Mouse (Mus musculus) intestine, embryonic 16.5 days (tissue): ENCODE measurements around the gene Grk6. TPM values are rescaled to one million over a fixed set of nuclear protein-coding genes. Genes with fewer than 3 reads are reported as not detected.

Experiments
- ATAC-seq: fragments of 200-750 bp; cut with Nextera tagmentation; 2 replicates; pipeline ENCODE4 v1.8.0; 2017; ENCODE audit warnings: moderate TSS enrichment, moderate library complexity
- H3K27ac ChIP-seq: fragments of 300-500 bp; sonication (generic); 2 replicates; pipeline ENCODE4 v1.5.1; 2014; ENCODE audit warnings: mild to moderate bottlenecking, low read length
- H3K27me3 ChIP-seq: fragments of 300-500 bp; sonication (generic); replicated peaks from 2 replicates; pipeline ENCODE4 v1.6.1; 2014; ENCODE audit warnings: low read length, control low read depth, mixed read lengths; ENCODE audit not compliant: control insufficient read depth, insufficient read depth
- H3K36me3 ChIP-seq: fragments of 300-500 bp; sonication (generic); 2 replicates; pipeline ENCODE4 v1.6.1; 2014; ENCODE audit warnings: low read length, control low read depth; ENCODE audit not compliant: control insufficient read depth, insufficient read depth
- H3K4me1 ChIP-seq: fragments of 300-500 bp; sonication (generic); 2 replicates; pipeline ENCODE4 v1.6.1; 2014; ENCODE audit warnings: low read length, control low read depth, mixed read lengths; ENCODE audit not compliant: control insufficient read depth, insufficient read depth
- H3K4me2 ChIP-seq: fragments of 300-500 bp; sonication (generic); 2 replicates; pipeline ENCODE4 v1.6.1; 2014; ENCODE audit warnings: low read depth, low read length, control low read depth
- H3K4me3 ChIP-seq: fragments of 300-500 bp; sonication (generic); 2 replicates; pipeline ENCODE4 v1.5.1; 2014; ENCODE audit warnings: mild to moderate bottlenecking, low read length
- H3K9ac ChIP-seq: fragments of 300-500 bp; sonication (generic); 2 replicates; pipeline ENCODE4 v1.6.1; 2014; ENCODE audit warnings: low read depth, low read length
- H3K9me3 ChIP-seq: fragments of 300-500 bp; sonication (generic); 2 replicates; pipeline ENCODE4 v1.6.1; 2016; ENCODE audit warnings: low read length, control low read depth; ENCODE audit not compliant: control insufficient read depth
- WGBS: fragments of 180-500 bp; shearing (Covaris S2); extraction: QIAGEN DNeasy Blood & Tissue Kit; methylation state at CpG from one replicate; pipeline ENCODE4 v1.1.7; 2014; 5-methylcytosine and 5-hydroxymethylcytosine counted together
- polyA plus RNA-seq: library from polyadenylated mRNA; unstranded; fragments of >200 nt; fragmentation: Nextera tagmentation; extraction: Ambion mirVana; gene quantifications from 2 replicates; pipeline ENCODE4 v1.2.1, GENCODE M21; 2015

Grk6 gene
- polyA plus RNA-seq, 1 experiment from 2014 or later, result 13.6 TPM

DNA sequence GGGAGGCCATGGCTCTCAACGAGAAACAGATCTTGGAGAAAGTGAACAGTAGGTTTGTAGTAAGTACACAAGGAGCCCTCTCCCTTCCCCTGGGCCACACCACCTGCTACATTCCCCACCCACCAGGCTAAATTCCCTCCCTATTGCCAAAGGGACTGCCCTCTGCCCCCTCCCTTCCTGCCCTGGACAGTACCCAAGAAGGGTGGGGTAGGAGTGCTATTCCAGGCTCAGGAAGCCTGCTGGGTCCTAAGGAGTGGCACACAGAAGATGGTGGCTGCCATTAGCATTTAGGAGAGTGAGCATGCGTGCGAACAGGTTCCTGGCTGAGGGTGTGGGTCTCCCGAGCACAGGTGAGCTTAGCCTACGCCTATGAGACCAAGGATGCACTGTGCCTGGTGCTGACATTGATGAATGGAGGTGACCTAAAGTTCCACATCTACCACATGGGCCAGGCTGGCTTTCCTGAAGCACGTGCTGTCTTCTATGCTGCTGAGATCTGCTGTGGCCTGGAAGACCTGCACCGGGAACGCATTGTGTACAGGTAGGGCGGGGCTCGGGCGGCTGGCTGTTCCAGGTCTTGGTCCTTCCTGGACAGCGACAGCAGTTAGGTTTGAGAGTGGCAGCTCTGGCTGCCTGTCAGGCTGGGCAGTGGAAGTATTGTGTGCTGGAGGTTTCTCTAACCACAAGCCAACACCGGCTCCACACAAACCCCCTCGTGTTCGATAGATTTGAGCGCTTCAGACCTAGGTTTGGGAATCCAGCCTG lies 7.1 kb downstream of the Grk6 start:
- no peak overlapping the region for H3K27ac ChIP-seq
- WGBS, result 86% methylated on average over 16 of the region's 16 CpGs
- H3K4me2 ChIP-seq, result no peak overlapping the region
- peaks cover 22% of the 10 kb centered on the region for H3K36me3 ChIP-seq
- no peak overlapping the region for H3K9ac ChIP-seq
- H3K27me3 ChIP-seq, result no peaks in the 10 kb centered on the region
- H3K4me1 ChIP-seq, result peaks cover 10% of the 10 kb centered on the region
- no peaks in the 10 kb centered on the region for H3K9me3 ChIP-seq
- ATAC-seq, result peak; percentile 36; the same call in 1 of the 2 replicates
- H3K4me3 ChIP-seq, result no peak overlapping the region

DNA sequence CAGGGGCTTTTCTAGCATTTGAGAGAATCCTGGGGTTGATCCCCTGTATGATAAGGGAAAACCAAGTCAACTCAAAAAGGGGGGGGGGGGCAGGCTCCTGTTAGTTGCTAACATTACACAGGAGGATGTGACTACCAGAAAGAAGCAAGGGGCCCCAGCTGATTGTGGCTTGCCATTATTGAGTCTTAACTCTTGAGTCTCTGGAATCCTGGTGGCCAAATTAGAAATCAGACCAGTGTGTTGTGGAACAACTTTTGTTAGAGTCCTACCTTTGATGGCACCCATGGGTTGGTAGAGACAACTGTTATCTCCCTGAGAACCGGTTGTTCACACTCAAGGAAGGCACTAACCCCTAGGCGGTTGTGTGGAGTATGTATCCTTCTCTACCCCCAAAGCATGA lies 18.1 kb downstream of the Grk6 start:
- no peak overlapping the region for H3K4me2 ChIP-seq
- ATAC-seq, result no peak

DNA sequence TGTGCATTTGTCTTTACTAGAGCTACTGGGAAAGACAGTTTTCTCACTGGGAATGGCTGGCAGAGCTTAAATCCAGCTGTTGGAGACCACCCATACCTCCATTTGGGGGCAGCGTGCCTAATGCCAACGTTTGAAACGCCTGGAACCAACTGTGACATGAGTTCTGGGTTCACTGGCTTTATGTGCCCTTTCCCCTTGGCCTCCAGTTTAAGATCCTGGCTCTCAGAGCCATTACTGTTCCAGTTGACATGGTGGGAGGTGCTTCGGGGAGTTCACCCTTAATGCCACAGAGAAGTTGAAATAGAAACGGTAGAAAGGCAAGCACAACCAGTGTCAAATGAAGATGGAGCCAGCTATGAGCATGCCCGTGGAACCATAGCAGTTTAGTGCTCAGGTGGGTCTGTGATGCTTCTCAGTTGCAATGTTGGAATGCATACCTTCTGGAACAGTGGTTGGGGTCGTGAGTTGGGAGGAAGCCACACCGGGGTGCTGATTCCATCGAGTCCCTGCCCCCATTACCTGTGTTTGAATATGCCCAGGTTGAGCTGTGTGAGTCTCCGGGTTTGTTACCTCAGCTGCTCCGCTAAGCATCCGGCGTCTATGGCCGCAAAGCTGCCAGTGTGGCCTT lies 18.6 kb downstream of the Grk6 start:
- no peaks in the 10 kb centered on the region for H3K27me3 ChIP-seq
- ATAC-seq, result no peak
- no peak overlapping the region for H3K27ac ChIP-seq
- peaks cover 9% of the 10 kb centered on the region for H3K4me1 ChIP-seq
- 13% methylated on average over 14 of the region's 14 CpGs for WGBS
- H3K4me2 ChIP-seq, result peak overlapping the region; percentile 73
- H3K36me3 ChIP-seq, result peaks cover 17% of the 10 kb centered on the region
- H3K9me3 ChIP-seq, result no peaks in the 10 kb centered on the region
- H3K4me3 ChIP-seq, result peak overlapping the region; percentile 68
- peak overlapping the region; percentile 74 for H3K9ac ChIP-seq

More for the DNA sequence above, 18.1 kb downstream of the Grk6 start:
- WGBS, result 59% methylated on average over 2 of the region's 2 CpGs
- Histone ChIP-seq H3K4me1 (peaks cover 9% of the 10 kb centered on the region), H3K36me3 (peaks cover 19% of the 10 kb centered on the region), H3K27ac (no peak overlapping the region), H3K27me3 (no peaks in the 10 kb centered on the region), H3K4me3 (no peak overlapping the region), H3K9ac (no peak overlapping the region), H3K9me3 (no peaks in the 10 kb centered on the region)

- 0 out of 2 replicates have a peak, but pooled peaks cover 3% of the 10 kb centered on the region for H3K27me3 ChIP-seq
- H3K9ac ChIP-seq, result peak within 1 kb of the TSS; percentile 74
- WGBS, result under 1% methylated on average over 82 of the region's 84 CpGs
- H3K36me3 ChIP-seq, result peaks cover 14% of the 10 kb centered on the region
- H3K4me2 ChIP-seq, result peak within 1 kb of the TSS; percentile 73
- ATAC-seq, result peak; percentile 57
- peak within 1 kb of the TSS; percentile 68 for H3K4me3 ChIP-seq
- H3K27ac ChIP-seq, result peak within 1 kb of the TSS; percentile 47; the same call in 1 of the 2 replicates
- no peaks in the 10 kb centered on the region for H3K9me3 ChIP-seq
- H3K4me1 ChIP-seq, result peaks cover 9% of the 10 kb centered on the region
These were observed 19.4 kb downstream of the Grk6 start, which contains the start of gene Prr7 for GRCm38 (mm10) chr13:55464027-55464884. TSS of gene Prr7 (plus strand) at chr13:55464267.

DNA sequence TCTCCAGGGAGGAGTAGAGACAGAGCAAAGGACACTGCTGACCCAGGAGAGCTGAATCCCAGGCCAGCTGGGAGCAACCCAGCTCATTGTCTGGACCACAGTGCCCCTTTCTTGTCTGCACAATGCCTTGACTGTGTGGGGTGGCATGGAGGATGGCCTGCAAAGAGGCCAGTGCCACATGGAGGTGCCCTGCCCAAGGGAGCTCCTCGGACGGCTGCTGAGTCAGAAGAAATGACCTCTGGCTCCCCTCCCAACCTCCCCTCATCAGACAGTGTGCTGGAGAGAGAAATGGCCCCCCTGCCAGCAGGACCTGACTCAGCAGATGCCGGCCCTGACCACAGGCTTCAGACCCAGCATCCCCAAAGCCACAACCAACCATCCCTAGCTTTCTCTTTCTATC lies 20.3 kb downstream of the Grk6 start:
- Histone ChIP-seq H3K9ac (peak overlapping the region; percentile 74; the same call in 1 of the 2 replicates), H3K36me3 (peaks cover 8% of the 10 kb centered on the region; the same call in 1 of the 2 replicates), H3K9me3 (no peaks in the 10 kb centered on the region), H3K4me2 (peak overlapping the region; percentile 73; the same call in 1 of the 2 replicates), H3K27me3 (0 out of 2 replicates have a peak, but pooled peaks cover 3% of the 10 kb centered on the region), H3K4me1 (peaks cover 9% of the 10 kb centered on the region), H3K4me3 (no peak overlapping the region), H3K27ac (no peak overlapping the region)
- no peak for ATAC-seq
- WGBS, result 24% methylated on average over 3 of the region's 3 CpGs

- Histone ChIP-seq H3K36me3 (peaks cover 6% of the 10 kb centered on the region; the same call in 1 of the 2 replicates), H3K9ac (no peak overlapping the region), H3K27ac (no peak overlapping the region), H3K4me2 (no peak overlapping the region), H3K4me3 (no peak overlapping the region), H3K9me3 (no peaks in the 10 kb centered on the region), H3K4me1 (peaks cover 11% of the 10 kb centered on the region), H3K27me3 (0 out of 2 replicates have a peak, but pooled peaks cover 3% of the 10 kb centered on the region)
- 67% methylated on average over 5 of the region's 5 CpGs for WGBS
- no peak for ATAC-seq
These were observed 21.1 kb downstream of the Grk6 start for GRCm38 (mm10) chr13:55465830-55466440.

GRCm38 (mm10) chr13:55468851-55469560 lies 24.1 kb downstream of the Grk6 start:
- Histone ChIP-seq H3K27me3 (0 out of 2 replicates have a peak, but pooled peaks cover 3% of the 10 kb centered on the region), H3K27ac (no peak overlapping the region), H3K9ac (no peak overlapping the region), H3K4me1 (peaks cover 16% of the 10 kb centered on the region), H3K36me3 (no peaks in the 10 kb centered on the region), H3K4me2 (no peak overlapping the region), H3K9me3 (no peaks in the 10 kb centered on the region), H3K4me3 (no peak overlapping the region)
- 48% methylated on average over 13 of the region's 13 CpGs for WGBS
- no peak for ATAC-seq

- Histone ChIP-seq H3K4me2 (no peak overlapping the region), H3K36me3 (0 out of 2 replicates have a peak, but pooled peaks cover 2% of the 10 kb centered on the region), H3K4me3 (no peak overlapping the region), H3K27me3 (0 out of 2 replicates have a peak, but pooled peaks cover 3% of the 10 kb centered on the region), H3K9ac (no peak overlapping the region), H3K9me3 (no peaks in the 10 kb centered on the region), H3K27ac (no peak overlapping the region), H3K4me1 (peaks cover 8% of the 10 kb centered on the region)
- WGBS, result 73% methylated on average over 9 of the region's 9 CpGs
- ATAC-seq, result no peak
These were observed 25.5 kb downstream of the Grk6 start for GRCm38 (mm10) chr13:55470372-55470771.
